Mouse (Mus musculus): ENCODE results near the gene Clk1. TPM values are rescaled to one million over a fixed set of nuclear protein-coding genes. Genes with fewer than 3 reads are reported as not detected.

The Clk1 gene
- polyA plus RNA-seq, 1 experiment from 2014 or later = 191 TPM

GRCm38 (mm10) chr1:58410198-58410588 lies 13.7 kb downstream of the Clk1 start:
- Histone ChIP-seq H3K27me3 (ENCODE audit: insufficient read depth, low read length) (no peaks in the 10 kb centered on the region), H3K27ac (ENCODE audit: low read length) (no peak overlapping the region), H3K4me1 (ENCODE audit: insufficient read depth, low read length) (no peaks in the 10 kb centered on the region), H3K36me3 (ENCODE audit: insufficient read depth, low read length) (peaks cover 62% of the 10 kb centered on the region), H3K4me3 (ENCODE audit: low read length) (no peak overlapping the region), H3K9ac (replicated peaks; ENCODE audit: low read length) (no peak overlapping the region), H3K4me2 (replicated peaks; ENCODE audit: low read depth, low read length) (no peak overlapping the region), H3K9me3 (ENCODE audit: low read length) (no peaks in the 10 kb centered on the region)
- ATAC-seq (ENCODE audit: low FRiP score, low TSS enrichment) = no peak
- 81% methylated on average over 3 of the region's 3 CpGs for WGBS

GRCm38 (mm10) chr1:58409553-58410197 lies 14.2 kb downstream of the Clk1 start:
- Histone ChIP-seq H3K4me2 (replicated peaks; ENCODE audit: low read depth, low read length) (no peak overlapping the region), H3K9me3 (ENCODE audit: low read length) (no peaks in the 10 kb centered on the region), H3K27me3 (ENCODE audit: insufficient read depth, low read length) (no peaks in the 10 kb centered on the region), H3K27ac (ENCODE audit: low read length) (no peak overlapping the region), H3K4me1 (ENCODE audit: insufficient read depth, low read length) (no peaks in the 10 kb centered on the region), H3K4me3 (ENCODE audit: low read length) (no peak overlapping the region), H3K9ac (replicated peaks; ENCODE audit: low read length) (no peak overlapping the region), H3K36me3 (ENCODE audit: insufficient read depth, low read length) (peaks cover 58% of the 10 kb centered on the region)
- WGBS = 78% methylated on average over 5 of the region's 5 CpGs
- ATAC-seq (ENCODE audit: low FRiP score, low TSS enrichment) = no peak

- WGBS = 88% methylated on average over 6 of the region's 6 CpGs
- Histone ChIP-seq H3K9ac (replicated peaks; ENCODE audit: low read length) (no peak overlapping the region), H3K9me3 (ENCODE audit: low read length) (no peaks in the 10 kb centered on the region), H3K27me3 (ENCODE audit: insufficient read depth, low read length) (no peaks in the 10 kb centered on the region), H3K4me3 (ENCODE audit: low read length) (no peak overlapping the region), H3K27ac (ENCODE audit: low read length) (no peak overlapping the region), H3K36me3 (ENCODE audit: insufficient read depth, low read length) (peaks cover 56% of the 10 kb centered on the region), H3K4me2 (replicated peaks; ENCODE audit: low read depth, low read length) (no peak overlapping the region), H3K4me1 (ENCODE audit: insufficient read depth, low read length) (no peaks in the 10 kb centered on the region)
- ATAC-seq (ENCODE audit: low FRiP score, low TSS enrichment) = no peak
These were observed 15.7 kb downstream of the Clk1 start for GRCm38 (mm10) chr1:58408141-58408540.

- no peak overlapping the region for H3K4me2 ChIP-seq (replicated peaks; ENCODE audit: low read depth, low read length)
- H3K9me3 ChIP-seq (ENCODE audit: low read length) = no peaks in the 10 kb centered on the region
- WGBS = 98% methylated on average over 7 of the region's 7 CpGs
- H3K9ac ChIP-seq (replicated peaks; ENCODE audit: low read length) = no peak overlapping the region
- H3K27ac ChIP-seq (ENCODE audit: low read length) = no peak overlapping the region
- H3K36me3 ChIP-seq (ENCODE audit: insufficient read depth, low read length) = peaks cover 57% of the 10 kb centered on the region
- no peak overlapping the region for H3K4me3 ChIP-seq (ENCODE audit: low read length)
- ATAC-seq (ENCODE audit: low FRiP score, low TSS enrichment) = no peak
- no peaks in the 10 kb centered on the region for H3K4me1 ChIP-seq (ENCODE audit: insufficient read depth, low read length)
- no peaks in the 10 kb centered on the region for H3K27me3 ChIP-seq (ENCODE audit: insufficient read depth, low read length)
These were observed 16.5 kb downstream of the Clk1 start for GRCm38 (mm10) chr1:58407321-58407720.

- Histone ChIP-seq H3K9ac (replicated peaks; ENCODE audit: low read length) (no peak overlapping the region), H3K9me3 (ENCODE audit: low read length) (no peaks in the 10 kb centered on the region), H3K27me3 (ENCODE audit: insufficient read depth, low read length) (no peaks in the 10 kb centered on the region), H3K4me1 (ENCODE audit: insufficient read depth, low read length) (no peaks in the 10 kb centered on the region), H3K4me3 (ENCODE audit: low read length) (no peak overlapping the region), H3K4me2 (replicated peaks; ENCODE audit: low read depth, low read length) (no peak overlapping the region), H3K27ac (ENCODE audit: low read length) (no peak overlapping the region), H3K36me3 (ENCODE audit: insufficient read depth, low read length) (peaks cover 60% of the 10 kb centered on the region)
- ATAC-seq (ENCODE audit: low FRiP score, low TSS enrichment) = no peak
- WGBS = 95% methylated on average over 5 of the region's 5 CpGs
These were observed 20.1 kb downstream of the Clk1 start for GRCm38 (mm10) chr1:58403745-58404144.

GRCm38 (mm10) chr1:58401396-58401795 lies 22.5 kb downstream of the Clk1 start:
- no peaks in the 10 kb centered on the region for H3K9me3 ChIP-seq (ENCODE audit: low read length)
- H3K9ac ChIP-seq (replicated peaks; ENCODE audit: low read length) = no peak overlapping the region
- H3K4me3 ChIP-seq (ENCODE audit: low read length) = no peak overlapping the region
- no peak for ATAC-seq (ENCODE audit: low FRiP score, low TSS enrichment)
- H3K27ac ChIP-seq (ENCODE audit: low read length) = no peak overlapping the region
- peaks cover 71% of the 10 kb centered on the region for H3K36me3 ChIP-seq (ENCODE audit: insufficient read depth, low read length)
- no peak overlapping the region for H3K4me2 ChIP-seq (replicated peaks; ENCODE audit: low read depth, low read length)
- 87% methylated on average over 6 of the region's 6 CpGs for WGBS
- H3K4me1 ChIP-seq (ENCODE audit: insufficient read depth, low read length) = no peaks in the 10 kb centered on the region
- H3K27me3 ChIP-seq (ENCODE audit: insufficient read depth, low read length) = no peaks in the 10 kb centered on the region

GRCm38 (mm10) chr1:58397731-58398130 lies 26.1 kb downstream of the Clk1 start:
- H3K27me3 ChIP-seq (ENCODE audit: insufficient read depth, low read length) = no peaks in the 10 kb centered on the region
- peaks cover 64% of the 10 kb centered on the region for H3K36me3 ChIP-seq (ENCODE audit: insufficient read depth, low read length)
- no peak for ATAC-seq (ENCODE audit: low FRiP score, low TSS enrichment)
- H3K27ac ChIP-seq (ENCODE audit: low read length) = no peak overlapping the region
- H3K4me2 ChIP-seq (replicated peaks; ENCODE audit: low read depth, low read length) = no peak overlapping the region
- no peak overlapping the region for H3K9ac ChIP-seq (replicated peaks; ENCODE audit: low read length)
- peaks cover 4% of the 10 kb centered on the region; the same call in 1 of the 2 replicates for H3K4me1 ChIP-seq (ENCODE audit: insufficient read depth, low read length)
- H3K9me3 ChIP-seq (ENCODE audit: low read length) = no peaks in the 10 kb centered on the region
- H3K4me3 ChIP-seq (ENCODE audit: low read length) = no peak overlapping the region
- WGBS = 97% methylated on average over 6 of the region's 6 CpGs

GRCm38 (mm10) chr1:58396179-58396578 lies 27.7 kb downstream of the Clk1 start:
- no peak for ATAC-seq (ENCODE audit: low FRiP score, low TSS enrichment)
- 100% methylated on average over 1 of the region's 1 CpGs for WGBS
- Histone ChIP-seq H3K36me3 (ENCODE audit: insufficient read depth, low read length) (peaks cover 52% of the 10 kb centered on the region), H3K27ac (ENCODE audit: low read length) (no peak overlapping the region), H3K9ac (replicated peaks; ENCODE audit: low read length) (no peak overlapping the region), H3K27me3 (ENCODE audit: insufficient read depth, low read length) (no peaks in the 10 kb centered on the region), H3K4me1 (ENCODE audit: insufficient read depth, low read length) (peaks cover 12% of the 10 kb centered on the region), H3K4me2 (replicated peaks; ENCODE audit: low read depth, low read length) (no peak overlapping the region), H3K4me3 (ENCODE audit: low read length) (no peak overlapping the region), H3K9me3 (ENCODE audit: low read length) (no peaks in the 10 kb centered on the region)

GRCm38 (mm10) chr1:58395341-58395740 lies 28.5 kb downstream of the Clk1 start:
- H3K4me2 ChIP-seq (replicated peaks; ENCODE audit: low read depth, low read length) = no peak overlapping the region
- H3K9ac ChIP-seq (replicated peaks; ENCODE audit: low read length) = no peak overlapping the region
- H3K27me3 ChIP-seq (ENCODE audit: insufficient read depth, low read length) = no peaks in the 10 kb centered on the region
- peaks cover 12% of the 10 kb centered on the region for H3K4me1 ChIP-seq (ENCODE audit: insufficient read depth, low read length)
- H3K4me3 ChIP-seq (ENCODE audit: low read length) = no peak overlapping the region
- no peak for ATAC-seq (ENCODE audit: low FRiP score, low TSS enrichment)
- peaks cover 44% of the 10 kb centered on the region for H3K36me3 ChIP-seq (ENCODE audit: insufficient read depth, low read length)
- H3K9me3 ChIP-seq (ENCODE audit: low read length) = no peaks in the 10 kb centered on the region
- 92% methylated on average over 3 of the region's 3 CpGs for WGBS
- no peak overlapping the region for H3K27ac ChIP-seq (ENCODE audit: low read length)

GRCm38 (mm10) chr1:58393284-58394195 lies 30.3 kb downstream of the Clk1 start:
- H3K4me2 ChIP-seq (replicated peaks; ENCODE audit: low read depth, low read length) = peak overlapping the region; percentile 74
- H3K27ac ChIP-seq (ENCODE audit: low read length) = peak overlapping the region; percentile 99
- peaks cover 32% of the 10 kb centered on the region for H3K36me3 ChIP-seq (ENCODE audit: insufficient read depth, low read length)
- no peaks in the 10 kb centered on the region for H3K27me3 ChIP-seq (ENCODE audit: insufficient read depth, low read length)
- peak; percentile 55 for ATAC-seq (ENCODE audit: low FRiP score, low TSS enrichment)
- under 1% methylated on average over 52 of the region's 90 CpGs for WGBS
- no peaks in the 10 kb centered on the region for H3K9me3 ChIP-seq (ENCODE audit: low read length)
- H3K4me3 ChIP-seq (ENCODE audit: low read length) = peak overlapping the region; percentile 92
- H3K9ac ChIP-seq (replicated peaks; ENCODE audit: low read length) = peak overlapping the region; percentile 95
- peaks cover 12% of the 10 kb centered on the region for H3K4me1 ChIP-seq (ENCODE audit: insufficient read depth, low read length)
